Mouse (Mus musculus) heart, embryonic 15.5 days (tissue): Measurements from ENCODE around the gene Manbal. TPM values are rescaled to one million over a fixed set of nuclear protein-coding genes. Genes with fewer than 3 reads are reported as not detected.

Source experiments
- ATAC-seq: fragments of 200-750 bp; cut with Nextera tagmentation; replicated peaks from 2 replicates; pipeline ENCODE4 v1.8.0; 2017; ENCODE audit warnings: low read depth, moderate TSS enrichment; ENCODE audit not compliant: insufficient number of reproducible peaks, insufficient read depth, low FRiP score
- H3K27ac ChIP-seq: fragments of 300-500 bp; sonication (generic); 2 replicates; pipeline ENCODE4 v1.5.1; 2015; ENCODE audit warnings: mild to moderate bottlenecking, inconsistent platforms
- H3K27me3 ChIP-seq: fragments of 300-500 bp; sonication (generic); 2 replicates; pipeline ENCODE4 v1.6.1; 2015; ENCODE audit warnings: inconsistent platforms
- H3K36me3 ChIP-seq: fragments of 300-500 bp; sonication (generic); 2 replicates; pipeline ENCODE4 v1.6.1; 2015; ENCODE audit warnings: mild to moderate bottlenecking, inconsistent platforms
- H3K4me1 ChIP-seq: fragments of 300-500 bp; sonication (generic); replicated peaks from 2 replicates; pipeline ENCODE4 v1.6.1; 2015; ENCODE audit warnings: inconsistent platforms
- H3K4me2 ChIP-seq: fragments of 300-500 bp; sonication (generic); 2 replicates; pipeline ENCODE4 v1.6.1; 2015; ENCODE audit warnings: inconsistent platforms, mild to moderate bottlenecking, moderate library complexity
- H3K4me3 ChIP-seq: fragments of 300-500 bp; sonication (generic); 2 replicates; pipeline ENCODE4 v1.5.1; 2015; ENCODE audit warnings: mild to moderate bottlenecking, inconsistent platforms
- H3K9ac ChIP-seq: fragments of 300-500 bp; sonication (generic); 2 replicates; pipeline ENCODE4 v1.6.1; 2015; ENCODE audit warnings: mild to moderate bottlenecking, inconsistent platforms
- H3K9me3 ChIP-seq: fragments of 300-500 bp; sonication (generic); replicated peaks from 2 replicates; pipeline ENCODE4 v1.6.1; 2016; ENCODE audit warnings: inconsistent platforms
- WGBS: fragments of 180-500 bp; shearing (Covaris S2); methylation state at CpG from one replicate; pipeline ENCODE4 v1.1.7; 2015; ENCODE audit warnings: mixed read lengths; 5-methylcytosine and 5-hydroxymethylcytosine counted together
- polyA plus RNA-seq: library from polyadenylated mRNA; unstranded; fragments of >200 nt; fragmentation: Nextera tagmentation; extraction: Ambion mirVana; gene quantifications from 2 replicates; pipeline ENCODE4 v1.2.1, GENCODE M21; 2015

The Manbal gene
- polyA plus RNA-seq, 1 experiment from 2014 or later, result 49.7 TPM

- Histone ChIP-seq H3K9ac (no peak within 1 kb of the TSS), H3K4me2 (no peak within 1 kb of the TSS), H3K27ac (no peak within 1 kb of the TSS), H3K4me3 (no peak within 1 kb of the TSS), H3K9me3 (no peaks in the 10 kb centered on the region), H3K27me3 (no peaks in the 10 kb centered on the region), H3K4me1 (peaks cover 17% of the 10 kb centered on the region), H3K36me3 (no peaks in the 10 kb centered on the region)
- no peak for ATAC-seq
- WGBS, result 39% methylated on average over 13 of the region's 13 CpGs
Observed at GRCm38 (mm10) chr2:157418206-157418605, 50.8 kb downstream of the Manbal start, which contains the start of gene Src. TSS of gene Src (plus strand) at chr2:157418444.

GRCm38 (mm10) chr2:157418609-157419071 lies 51.2 kb downstream of the Manbal start:
- WGBS, result 5% methylated on average over 7 of the region's 7 CpGs
- Histone ChIP-seq H3K9ac (no peak overlapping the region), H3K4me1 (peaks cover 22% of the 10 kb centered on the region), H3K4me2 (no peak overlapping the region), H3K27me3 (no peaks in the 10 kb centered on the region), H3K4me3 (no peak overlapping the region), H3K36me3 (no peaks in the 10 kb centered on the region), H3K27ac (no peak overlapping the region), H3K9me3 (no peaks in the 10 kb centered on the region)
- ATAC-seq, result no peak

GRCm38 (mm10) chr2:157419506-157419905 lies 52.1 kb downstream of the Manbal start:
- H3K4me3 ChIP-seq, result no peak overlapping the region
- H3K4me2 ChIP-seq, result no peak overlapping the region
- H3K9ac ChIP-seq, result no peak overlapping the region
- no peak for ATAC-seq
- H3K27me3 ChIP-seq, result no peaks in the 10 kb centered on the region
- no peaks in the 10 kb centered on the region for H3K9me3 ChIP-seq
- no peaks in the 10 kb centered on the region for H3K36me3 ChIP-seq
- H3K27ac ChIP-seq, result no peak overlapping the region
- H3K4me1 ChIP-seq, result peaks cover 25% of the 10 kb centered on the region

GRCm38 (mm10) chr2:157420404-157420803 lies 53.0 kb downstream of the Manbal start:
- Histone ChIP-seq H3K27ac (no peak overlapping the region), H3K9me3 (no peaks in the 10 kb centered on the region), H3K4me3 (no peak overlapping the region), H3K36me3 (no peaks in the 10 kb centered on the region), H3K4me1 (peaks cover 33% of the 10 kb centered on the region), H3K4me2 (no peak overlapping the region), H3K27me3 (no peaks in the 10 kb centered on the region), H3K9ac (no peak overlapping the region)
- no peak for ATAC-seq
- 85% methylated on average over 4 of the region's 4 CpGs for WGBS

- H3K9me3 ChIP-seq, result no peaks in the 10 kb centered on the region
- no peak overlapping the region for H3K4me3 ChIP-seq
- H3K36me3 ChIP-seq, result no peaks in the 10 kb centered on the region
- no peak overlapping the region for H3K9ac ChIP-seq
- H3K27ac ChIP-seq, result no peak overlapping the region
- 69% methylated on average over 11 of the region's 11 CpGs for WGBS
- ATAC-seq, result no peak
- H3K27me3 ChIP-seq, result no peaks in the 10 kb centered on the region
- peaks cover 48% of the 10 kb centered on the region for H3K4me1 ChIP-seq
- no peak overlapping the region for H3K4me2 ChIP-seq
Observed at GRCm38 (mm10) chr2:157422062-157422655, 54.8 kb downstream of the Manbal start.

- peak; percentile 5; the same call in 1 of the 2 replicates for ATAC-seq
- H3K36me3 ChIP-seq, result no peaks in the 10 kb centered on the region
- H3K27ac ChIP-seq, result peak overlapping the region; percentile 77; the same call in 1 of the 2 replicates
- no peaks in the 10 kb centered on the region for H3K9me3 ChIP-seq
- peaks cover 47% of the 10 kb centered on the region for H3K4me1 ChIP-seq
- peak overlapping the region; percentile 92 for H3K4me2 ChIP-seq
- WGBS, result 49% methylated on average over 11 of the region's 11 CpGs
- no peaks in the 10 kb centered on the region for H3K27me3 ChIP-seq
- peak overlapping the region; percentile 85 for H3K4me3 ChIP-seq
- no peak overlapping the region for H3K9ac ChIP-seq
Observed at GRCm38 (mm10) chr2:157422854-157423705, 55.7 kb downstream of the Manbal start.

GRCm38 (mm10) chr2:157423706-157424125 lies 56.3 kb downstream of the Manbal start:
- no peaks in the 10 kb centered on the region for H3K27me3 ChIP-seq
- WGBS, result 10% methylated on average over 18 of the region's 21 CpGs

GRCm38 (mm10) chr2:157424126-157424903 lies 56.9 kb downstream of the Manbal start:
- no peaks in the 10 kb centered on the region for H3K9me3 ChIP-seq
- ATAC-seq, result 0 out of 2 replicates have a peak, but pooled peaks have one; percentile 21
- H3K36me3 ChIP-seq, result no peaks in the 10 kb centered on the region
- peak overlapping the region; percentile 92 for H3K4me2 ChIP-seq
- peaks cover 49% of the 10 kb centered on the region for H3K4me1 ChIP-seq
- WGBS, result 2% methylated on average over 65 of the region's 98 CpGs
- H3K27me3 ChIP-seq, result no peaks in the 10 kb centered on the region
- peak overlapping the region; percentile 89 for H3K9ac ChIP-seq
- H3K27ac ChIP-seq, result peak overlapping the region; percentile 77
- peak overlapping the region; percentile 85 for H3K4me3 ChIP-seq

More at GRCm38 (mm10) chr2:157423706-157424125, 56.3 kb downstream of the Manbal start:
- Histone ChIP-seq H3K27ac (peak overlapping the region; percentile 77), H3K9me3 (no peaks in the 10 kb centered on the region), H3K4me2 (peak overlapping the region; percentile 92), H3K4me3 (peak overlapping the region; percentile 85), H3K4me1 (peaks cover 46% of the 10 kb centered on the region), H3K9ac (peak overlapping the region; percentile 89), H3K36me3 (no peaks in the 10 kb centered on the region)
- no peak for ATAC-seq

- peaks cover 52% of the 10 kb centered on the region for H3K4me1 ChIP-seq
- peak overlapping the region; percentile 92 for H3K4me2 ChIP-seq
- H3K4me3 ChIP-seq, result peak overlapping the region; percentile 85
- peak overlapping the region; percentile 77; the same call in 1 of the 2 replicates for H3K27ac ChIP-seq
- no peaks in the 10 kb centered on the region for H3K36me3 ChIP-seq
- peak overlapping the region; percentile 89 for H3K9ac ChIP-seq
- 67% methylated on average over 16 of the region's 16 CpGs for WGBS
- no peaks in the 10 kb centered on the region for H3K9me3 ChIP-seq
- H3K27me3 ChIP-seq, result no peaks in the 10 kb centered on the region
- no peak for ATAC-seq
Observed at GRCm38 (mm10) chr2:157424904-157425642, 57.7 kb downstream of the Manbal start.

GRCm38 (mm10) chr2:157425643-157425988 lies 58.2 kb downstream of the Manbal start:
- H3K4me2 ChIP-seq, result peak overlapping the region; percentile 92; the same call in 1 of the 2 replicates
- peaks cover 53% of the 10 kb centered on the region for H3K4me1 ChIP-seq
- no peaks in the 10 kb centered on the region for H3K36me3 ChIP-seq
- 73% methylated on average over 6 of the region's 6 CpGs for WGBS
- H3K9me3 ChIP-seq, result no peaks in the 10 kb centered on the region
- no peak for ATAC-seq
- H3K9ac ChIP-seq, result no peak overlapping the region
- H3K27me3 ChIP-seq, result no peaks in the 10 kb centered on the region
- H3K27ac ChIP-seq, result no peak overlapping the region
- H3K4me3 ChIP-seq, result no peak overlapping the region
